ENCODE assay signal across 21 mouse cellular contexts in genomic region chr17:71870232-71870621, GRCm38 (mm10).
DNase-seq lines count a peak whose midpoint lies in the region; ATAC-seq and TF ChIP-seq lines count a peak whose summit lies in the region.
"Had no signal": no experiment of that assay in that cellular context is flagged by ENCODE, and none has a peak within 500 bp of the region (broad histone marks: within the 10 kb centered on the region; RNA-seq: fewer than 3 reads in every experiment).

No protein-coding gene starts in this region.

- H3K4me3 ChIP-seq in forebrain, postnatal 0 days (ENCODE audit: low read depth, low read length) = no peak overlapping the region
- no peak overlapping the region for H3K4me3 ChIP-seq in forebrain, embryonic 15.5 days
- no peak overlapping the region for H3K4me3 ChIP-seq in kidney, embryonic 16.5 days (ENCODE audit: low read length)
- H3K4me3 ChIP-seq in stomach, embryonic 15.5 days (replicated peaks) = no peak overlapping the region
- no peak overlapping the region for H3K4me3 ChIP-seq in stomach, postnatal 0 days (ENCODE audit: low read depth, low read length)
- no peak overlapping the region for H3K4me3 ChIP-seq in lung, adult 2 months (replicated peaks; ENCODE audit: extremely low read depth, low read depth, low read length)

- H3K9ac ChIP-seq in forebrain, postnatal 0 days = no peak overlapping the region
- no peak overlapping the region for H3K9ac ChIP-seq in forebrain, embryonic 15.5 days (replicated peaks)
- no peak overlapping the region for H3K9ac ChIP-seq in kidney, embryonic 16.5 days (replicated peaks; ENCODE audit: low read length)
- no peak overlapping the region for H3K9ac ChIP-seq in stomach, embryonic 15.5 days
- no peak overlapping the region for H3K9ac ChIP-seq in stomach, postnatal 0 days (ENCODE audit: low read length)

- WGBS in forebrain, postnatal 0 days = 95% methylated on average over 8 of the region's 8 CpGs
- 93% methylated on average over 8 of the region's 8 CpGs for WGBS in forebrain, embryonic 15.5 days
- WGBS in kidney, embryonic 16.5 days = 86% methylated on average over 8 of the region's 8 CpGs
- WGBS in stomach, embryonic 15.5 days = 87% methylated on average over 8 of the region's 8 CpGs
- 89% methylated on average over 8 of the region's 8 CpGs for WGBS in stomach, postnatal 0 days
- WGBS in lung, adult 2 months = 87% methylated on average over 8 of the region's 8 CpGs

- no peak for TF ChIP-seq EP300 in stomach, postnatal 0 days (optimal IDR thresholded peaks at IDR 0.05)

- no peak overlapping the region for H3K4me2 ChIP-seq in forebrain, postnatal 0 days (ENCODE audit: low read depth)
- H3K4me2 ChIP-seq in forebrain, embryonic 15.5 days (replicated peaks) = no peak overlapping the region
- 0 out of 2 replicates have a peak overlapping the region, but pooled peaks have one; percentile 94 for H3K4me2 ChIP-seq in kidney, embryonic 16.5 days (replicated peaks; ENCODE audit: low read depth, low read length)
- 0 out of 2 replicates have a peak overlapping the region, but pooled peaks have one; percentile 95 for H3K4me2 ChIP-seq in stomach, embryonic 15.5 days
- H3K4me2 ChIP-seq in stomach, postnatal 0 days (replicated peaks; ENCODE audit: low read depth) = no peak overlapping the region

- no peaks in the 10 kb centered on the region for H3K27me3 ChIP-seq in forebrain, postnatal 0 days (ENCODE audit: insufficient read depth, low read length)
- no peaks in the 10 kb centered on the region for H3K27me3 ChIP-seq in forebrain, embryonic 15.5 days
- H3K27me3 ChIP-seq in kidney, embryonic 16.5 days (ENCODE audit: insufficient read depth, low read length) = peaks cover 3% of the 10 kb centered on the region; the same call in 1 of the 2 replicates
- no peaks in the 10 kb centered on the region for H3K27me3 ChIP-seq in stomach, embryonic 15.5 days (replicated peaks)
- H3K27me3 ChIP-seq in stomach, postnatal 0 days (ENCODE audit: control insufficient read depth, insufficient read depth, low read length) = no peaks in the 10 kb centered on the region
- H3K27me3 ChIP-seq: heart, embryonic 13.5 days; limb, embryonic 13.5 days; midbrain, embryonic 13.5 days had no signal

- TF ChIP-seq POLR2A in lung, adult 2 months (IDR thresholded peaks at IDR 0.05; ENCODE audit: borderline replicate concordance, extremely low read depth, low read depth, low read length) = no peak

- no peaks in the 10 kb centered on the region for H3K36me3 ChIP-seq in forebrain, postnatal 0 days (ENCODE audit: insufficient read depth)
- H3K36me3 ChIP-seq in forebrain, embryonic 15.5 days = no peaks in the 10 kb centered on the region
- H3K36me3 ChIP-seq in kidney, embryonic 16.5 days (ENCODE audit: insufficient read depth, low read length) = no peaks in the 10 kb centered on the region
- no peaks in the 10 kb centered on the region for H3K36me3 ChIP-seq in stomach, embryonic 15.5 days
- H3K36me3 ChIP-seq in stomach, postnatal 0 days (ENCODE audit: control insufficient read depth, insufficient read depth, low read length) = no peaks in the 10 kb centered on the region
- H3K36me3 ChIP-seq: embryonic facial prominence, embryonic 13.5 days; heart, embryonic 13.5 days; hindbrain, embryonic 10.5 days; limb, embryonic 13.5 days; midbrain, embryonic 13.5 days had no signal

- no peak overlapping the region for H3K27ac ChIP-seq in forebrain, postnatal 0 days (ENCODE audit: low read depth, low read length)
- H3K27ac ChIP-seq in forebrain, embryonic 15.5 days (replicated peaks) = no peak overlapping the region
- no peak overlapping the region for H3K27ac ChIP-seq in kidney, embryonic 16.5 days (ENCODE audit: low read length)
- H3K27ac ChIP-seq in stomach, embryonic 15.5 days = no peak overlapping the region
- H3K27ac ChIP-seq in stomach, postnatal 0 days (replicated peaks) = no peak overlapping the region
- H3K27ac ChIP-seq: heart, embryonic 13.5 days; hindbrain, postnatal 0 days; limb, embryonic 13.5 days had no signal

- no peak for ATAC-seq in forebrain, postnatal 0 days
- ATAC-seq in forebrain, embryonic 15.5 days (replicated peaks) = no peak
- ATAC-seq in kidney, embryonic 16.5 days (ENCODE audit: low FRiP score, low TSS enrichment) = no peak
- ATAC-seq in stomach, embryonic 15.5 days (ENCODE audit: insufficient read depth, low FRiP score, low read depth) = no peak
- ATAC-seq in stomach, postnatal 0 days (ENCODE audit: low FRiP score, low TSS enrichment) = no peak
- ATAC-seq: CD4-positive, CD25-positive, alpha-beta regulatory T cell, adult 4 months; intestine, postnatal 0 days had no signal

- no peaks in the 10 kb centered on the region for H3K9me3 ChIP-seq in forebrain, postnatal 0 days (ENCODE audit: low read length)
- peaks cover 3% of the 10 kb centered on the region; the same call in 1 of the 2 replicates for H3K9me3 ChIP-seq in forebrain, embryonic 15.5 days
- H3K9me3 ChIP-seq in kidney, embryonic 16.5 days (ENCODE audit: low read length) = no peaks in the 10 kb centered on the region
- no peaks in the 10 kb centered on the region for H3K9me3 ChIP-seq in stomach, embryonic 15.5 days
- H3K9me3 ChIP-seq in stomach, postnatal 0 days (ENCODE audit: control insufficient read depth, low read length) = no peaks in the 10 kb centered on the region
- H3K9me3 ChIP-seq: embryonic facial prominence, embryonic 13.5 days; hindbrain, embryonic 10.5 days; limb, embryonic 13.5 days had no signal

- no peaks in the 10 kb centered on the region for H3K4me1 ChIP-seq in forebrain, postnatal 0 days (ENCODE audit: insufficient read depth)
- H3K4me1 ChIP-seq in forebrain, embryonic 15.5 days = peaks cover 5% of the 10 kb centered on the region
- H3K4me1 ChIP-seq in kidney, embryonic 16.5 days (ENCODE audit: insufficient read depth, low read length) = no peaks in the 10 kb centered on the region; the same call in 1 of the 2 replicates
- 0 out of 2 replicates have a peak, but pooled peaks cover 3% of the 10 kb centered on the region for H3K4me1 ChIP-seq in stomach, embryonic 15.5 days
- H3K4me1 ChIP-seq in stomach, postnatal 0 days (replicated peaks; ENCODE audit: control insufficient read depth, insufficient read depth) = no peaks in the 10 kb centered on the region
- H3K4me1 ChIP-seq in lung, adult 2 months (ENCODE audit: control insufficient read depth, insufficient read depth, low read length) = no peaks in the 10 kb centered on the region
- H3K4me1 ChIP-seq: limb, embryonic 13.5 days had no signal

- TF ChIP-seq CTCF in forebrain, postnatal 0 days (IDR thresholded peaks at IDR 0.05; ENCODE audit: low read depth) = no peak
- no peak for TF ChIP-seq CTCF in stomach, postnatal 0 days (IDR thresholded peaks at IDR 0.05; ENCODE audit: low read depth)
- TF ChIP-seq CTCF in lung, adult 2 months (IDR thresholded peaks at IDR 0.05; ENCODE audit: insufficient read depth, low read length) = no peak

- peak; percentile 7 for DNase-seq in forebrain, postnatal 0 days
- no peak for DNase-seq in kidney, postnatal 14 days
- no peak for DNase-seq in stomach, postnatal 0 days (ENCODE audit: low spot score)
- no peak for DNase-seq in lung, adult 2 months
- DNase-seq: cerebellum, adult 18-20 months; gastrocnemius, postnatal 25 days; kidney, adult 9 months; kidney, postnatal 25 days; lung, postnatal 36 days; thymus, postnatal 4 days had no signal

Comparison
In these comparisons a context has a peak if more than half of its experiments do, and no peak if none do; other contexts are left out.
1. H3K4me2 ChIP-seq: peak in kidney, embryonic 16.5 days (single experiment) and stomach, embryonic 15.5 days (single experiment); none in forebrain, postnatal 0 days (single experiment), forebrain, embryonic 15.5 days (single experiment) and stomach, postnatal 0 days (single experiment).